Mouse (Mus musculus): Measurements from ENCODE around the gene Shank2. TPM values are rescaled to one million over a fixed set of nuclear protein-coding genes. Genes with fewer than 3 reads are reported as not detected.

The Shank2 gene
- polyA plus RNA-seq, 1 experiment from 2014 or later: 0.92 TPM

DNA sequence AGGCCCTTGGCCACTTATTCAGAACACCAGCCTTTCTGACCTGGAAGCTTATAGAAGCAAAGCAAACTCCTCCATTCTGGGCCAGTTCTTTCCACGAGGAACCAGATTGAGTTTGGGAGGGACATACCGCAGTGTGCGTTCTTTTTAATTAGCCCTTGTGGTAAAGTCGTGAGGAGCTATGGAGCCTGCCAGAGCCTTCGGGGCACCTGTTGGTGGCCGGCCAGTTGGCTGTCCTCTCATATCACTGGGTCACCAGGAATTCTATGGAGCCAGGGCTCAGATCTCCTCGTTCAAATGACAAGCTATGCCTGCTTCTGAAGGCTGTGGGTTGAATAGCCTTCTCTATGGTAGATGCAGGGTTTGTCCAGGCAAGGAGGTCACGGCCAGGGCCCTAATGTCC lies 156.2 kb downstream of the Shank2 start:
- Histone ChIP-seq H3K27me3 (ENCODE audit: insufficient read depth, low read length) (no peaks in the 10 kb centered on the region), H3K36me3 (replicated peaks; ENCODE audit: insufficient read depth, low read length) (no peaks in the 10 kb centered on the region; the same call in 1 of the 2 replicates), H3K4me2 (ENCODE audit: low read depth, low read length) (no peak overlapping the region), H3K9me3 (ENCODE audit: low read length) (no peaks in the 10 kb centered on the region), H3K9ac (replicated peaks) (no peak overlapping the region), H3K4me3 (ENCODE audit: low read depth, low read length) (no peak overlapping the region), H3K27ac (ENCODE audit: low read depth) (no peak overlapping the region), H3K4me1 (ENCODE audit: insufficient read depth) (no peaks in the 10 kb centered on the region)
- no peak for DNase-seq
- TF ChIP-seq CTCF (IDR thresholded peaks at IDR 0.05; ENCODE audit: low read depth): no peak
- no peak for TF ChIP-seq EP300 (IDR thresholded peaks at IDR 0.05; ENCODE audit: low read depth)
- 80% methylated on average over 8 of the region's 8 CpGs for WGBS (ENCODE audit: insufficient replicate concordance)
- no peak for ATAC-seq

DNA sequence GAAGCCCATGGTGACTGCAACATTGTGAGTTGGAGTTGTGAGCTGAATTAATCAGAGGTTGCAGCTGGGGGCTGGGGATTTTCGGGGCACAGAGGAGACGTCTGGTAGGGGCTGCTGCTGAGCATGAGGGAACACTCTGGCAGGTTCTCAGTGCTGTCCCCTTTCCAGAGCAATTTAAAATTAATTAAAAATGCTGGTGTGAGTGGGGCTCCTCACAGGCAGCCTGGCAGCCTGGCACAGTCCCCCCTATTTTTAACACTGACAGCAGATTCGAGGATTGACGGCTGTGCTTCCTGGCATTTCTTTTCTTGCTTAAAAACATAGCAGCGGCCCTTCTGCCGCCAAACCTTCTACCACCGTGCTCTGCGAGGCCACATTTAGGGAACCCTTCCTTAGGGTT lies 157.8 kb downstream of the Shank2 start:
- H3K4me3 ChIP-seq (ENCODE audit: low read depth, low read length): no peak overlapping the region
- no peak overlapping the region for H3K27ac ChIP-seq (ENCODE audit: low read depth)
- no peak overlapping the region for H3K9ac ChIP-seq (replicated peaks)
- DNase-seq (no peak), ATAC-seq (no peak)
- H3K9me3 ChIP-seq (ENCODE audit: low read length): no peaks in the 10 kb centered on the region
- WGBS (ENCODE audit: insufficient replicate concordance): 79% methylated on average over 8 of the region's 8 CpGs
- no peaks in the 10 kb centered on the region; the same call in 1 of the 2 replicates for H3K36me3 ChIP-seq (replicated peaks; ENCODE audit: insufficient read depth, low read length)
- no peaks in the 10 kb centered on the region for H3K27me3 ChIP-seq (ENCODE audit: insufficient read depth, low read length)
- no peak overlapping the region for H3K4me2 ChIP-seq (ENCODE audit: low read depth, low read length)
- no peaks in the 10 kb centered on the region for H3K4me1 ChIP-seq (ENCODE audit: insufficient read depth)
- TF ChIP-seq CTCF (IDR thresholded peaks at IDR 0.05; ENCODE audit: low read depth) (no peak), EP300 (IDR thresholded peaks at IDR 0.05; ENCODE audit: low read depth) (no peak)

DNA sequence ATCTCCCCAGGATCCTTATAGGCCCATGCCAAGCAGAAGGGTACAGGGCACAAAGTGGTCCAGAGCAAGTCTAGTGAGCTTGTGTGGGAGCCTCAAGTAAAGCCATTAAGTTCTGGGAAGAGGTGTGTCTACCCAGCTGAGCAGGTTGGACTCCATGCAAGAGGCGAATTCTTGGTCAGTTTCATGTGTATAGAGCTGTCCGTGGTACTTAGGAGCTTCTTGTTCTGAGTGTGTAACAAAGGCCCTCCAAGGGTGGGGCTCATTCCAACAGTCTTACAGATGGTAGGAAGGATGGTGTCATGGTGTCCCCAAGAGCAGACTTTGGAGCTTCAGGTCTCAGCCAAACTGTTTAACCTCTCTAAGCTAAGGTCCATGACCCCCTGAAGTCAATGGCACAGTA lies 158.3 kb downstream of the Shank2 start:
- 52% methylated on average over 2 of the region's 2 CpGs for WGBS (ENCODE audit: insufficient replicate concordance)
- no peak overlapping the region for H3K4me2 ChIP-seq (ENCODE audit: low read depth, low read length)
- ATAC-seq (no peak), DNase-seq (no peak)
- H3K36me3 ChIP-seq (replicated peaks; ENCODE audit: insufficient read depth, low read length): no peaks in the 10 kb centered on the region; the same call in 1 of the 2 replicates
- H3K4me3 ChIP-seq (ENCODE audit: low read depth, low read length): no peak overlapping the region
- no peak overlapping the region for H3K9ac ChIP-seq (replicated peaks)
- no peak for TF ChIP-seq CTCF (IDR thresholded peaks at IDR 0.05; ENCODE audit: low read depth)
- no peak for TF ChIP-seq EP300 (IDR thresholded peaks at IDR 0.05; ENCODE audit: low read depth)
- H3K4me1 ChIP-seq (ENCODE audit: insufficient read depth): no peaks in the 10 kb centered on the region
- no peak overlapping the region for H3K27ac ChIP-seq (ENCODE audit: low read depth)
- H3K27me3 ChIP-seq (ENCODE audit: insufficient read depth, low read length): no peaks in the 10 kb centered on the region
- H3K9me3 ChIP-seq (ENCODE audit: low read length): no peaks in the 10 kb centered on the region

DNA sequence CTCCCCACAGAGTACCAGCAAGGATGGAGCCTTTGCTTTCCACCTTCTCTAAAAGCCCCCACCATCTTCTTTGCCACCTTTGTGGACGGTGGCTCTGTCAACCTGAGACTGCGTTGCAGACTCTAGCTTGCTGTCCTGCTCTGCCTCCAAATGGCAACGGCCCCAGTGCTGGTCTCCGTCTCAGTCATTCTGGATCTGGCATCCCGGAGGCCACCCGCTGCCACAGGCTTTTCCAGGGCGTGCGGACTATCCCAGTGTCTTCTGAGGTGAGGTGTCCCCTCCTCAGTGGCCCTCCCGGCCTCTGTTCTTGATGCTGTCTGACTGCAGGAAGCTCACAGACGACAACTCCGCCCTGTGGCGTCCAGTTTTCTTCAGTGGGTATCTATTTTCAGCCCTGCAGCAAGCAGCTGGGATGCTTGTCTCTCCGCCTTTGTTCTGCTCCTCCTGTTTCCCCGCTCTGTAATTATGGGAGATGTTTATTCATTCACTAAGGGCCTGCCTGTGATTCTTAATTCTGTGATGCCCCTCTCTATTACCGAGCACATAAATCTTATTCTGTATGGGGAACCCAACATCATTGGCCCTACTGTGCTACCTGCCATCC lies 159.0 kb downstream of the Shank2 start:
- H3K9me3 ChIP-seq (ENCODE audit: low read length): no peaks in the 10 kb centered on the region
- no peaks in the 10 kb centered on the region for H3K27me3 ChIP-seq (ENCODE audit: insufficient read depth, low read length)
- no peak overlapping the region for H3K4me2 ChIP-seq (ENCODE audit: low read depth, low read length)
- 82% methylated on average over 15 of the region's 15 CpGs for WGBS (ENCODE audit: insufficient replicate concordance)
- ATAC-seq (no peak), DNase-seq (no peak)
- no peak overlapping the region for H3K9ac ChIP-seq (replicated peaks)
- H3K27ac ChIP-seq (ENCODE audit: low read depth): no peak overlapping the region
- TF ChIP-seq CTCF (IDR thresholded peaks at IDR 0.05; ENCODE audit: low read depth) (no peak), EP300 (IDR thresholded peaks at IDR 0.05; ENCODE audit: low read depth) (no peak)
- H3K36me3 ChIP-seq (replicated peaks; ENCODE audit: insufficient read depth, low read length): no peaks in the 10 kb centered on the region; the same call in 1 of the 2 replicates
- H3K4me1 ChIP-seq (ENCODE audit: insufficient read depth): no peaks in the 10 kb centered on the region
- no peak overlapping the region for H3K4me3 ChIP-seq (ENCODE audit: low read depth, low read length)

DNA sequence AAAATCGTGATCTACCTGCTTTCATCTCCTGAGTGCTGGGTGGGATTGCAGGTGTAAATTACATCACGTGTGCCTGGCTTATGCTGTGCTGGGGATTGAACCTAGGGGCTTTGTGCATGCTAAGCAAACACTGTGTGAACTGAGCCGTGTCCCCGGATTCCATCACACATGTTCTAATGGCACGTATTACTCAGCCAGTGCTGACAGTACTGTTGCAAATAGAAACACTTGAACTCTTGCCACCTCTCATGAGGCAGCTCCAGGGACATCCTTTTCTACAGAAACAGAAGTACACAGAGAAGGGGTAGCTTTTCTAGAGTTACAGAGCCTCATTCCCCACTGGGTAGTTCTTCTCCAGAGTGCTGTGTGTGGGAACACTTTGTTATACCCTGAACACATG lies 168.5 kb downstream of the Shank2 start:
- no peaks in the 10 kb centered on the region for H3K27me3 ChIP-seq (ENCODE audit: insufficient read depth, low read length)
- no peak for ATAC-seq
- WGBS (ENCODE audit: insufficient replicate concordance): 78% methylated on average over 5 of the region's 5 CpGs
- no peak for DNase-seq
- no peak overlapping the region for H3K9ac ChIP-seq (replicated peaks)
- no peak overlapping the region for H3K4me3 ChIP-seq (ENCODE audit: low read depth, low read length)
- no peaks in the 10 kb centered on the region for H3K36me3 ChIP-seq (replicated peaks; ENCODE audit: insufficient read depth, low read length)
- H3K4me1 ChIP-seq (ENCODE audit: insufficient read depth): no peaks in the 10 kb centered on the region
- no peaks in the 10 kb centered on the region for H3K9me3 ChIP-seq (ENCODE audit: low read length)
- H3K4me2 ChIP-seq (ENCODE audit: low read depth, low read length): no peak overlapping the region
- no peak overlapping the region for H3K27ac ChIP-seq (ENCODE audit: low read depth)
- TF ChIP-seq CTCF (IDR thresholded peaks at IDR 0.05; ENCODE audit: low read depth) (no peak), EP300 (IDR thresholded peaks at IDR 0.05; ENCODE audit: low read depth) (no peak)

DNA sequence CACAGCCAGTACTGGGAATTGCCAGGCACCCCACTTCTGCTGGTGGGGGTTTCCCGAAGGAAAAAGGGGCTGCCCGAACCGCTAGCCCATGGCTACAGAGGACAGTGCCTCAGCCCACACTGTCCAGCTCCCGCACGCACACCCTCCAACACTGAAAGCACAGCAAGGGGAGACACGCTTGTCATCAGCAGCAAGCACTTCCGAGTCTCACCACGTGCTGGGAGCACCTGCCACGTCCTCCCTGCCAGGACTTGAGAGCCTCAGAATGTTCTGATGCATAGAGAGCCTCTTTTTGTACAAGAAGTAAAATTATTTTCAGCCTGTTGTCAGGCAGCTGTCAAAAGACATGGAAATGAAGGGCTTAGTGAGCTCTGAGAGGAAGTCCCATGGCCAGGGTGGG lies 169.0 kb downstream of the Shank2 start:
- no peak overlapping the region for H3K9ac ChIP-seq (replicated peaks)
- H3K36me3 ChIP-seq (replicated peaks; ENCODE audit: insufficient read depth, low read length): no peaks in the 10 kb centered on the region
- no peaks in the 10 kb centered on the region for H3K4me1 ChIP-seq (ENCODE audit: insufficient read depth)
- ATAC-seq (no peak), DNase-seq (no peak)
- no peak overlapping the region for H3K4me2 ChIP-seq (ENCODE audit: low read depth, low read length)
- 81% methylated on average over 9 of the region's 9 CpGs for WGBS (ENCODE audit: insufficient replicate concordance)
- H3K4me3 ChIP-seq (ENCODE audit: low read depth, low read length): no peak overlapping the region
- 0 out of 2 replicates have a peak, but pooled peaks cover 4% of the 10 kb centered on the region for H3K27me3 ChIP-seq (ENCODE audit: insufficient read depth, low read length)
- TF ChIP-seq EP300 (IDR thresholded peaks at IDR 0.05; ENCODE audit: low read depth) (no peak), CTCF (IDR thresholded peaks at IDR 0.05; ENCODE audit: low read depth) (no peak)
- no peaks in the 10 kb centered on the region for H3K9me3 ChIP-seq (ENCODE audit: low read length)
- H3K27ac ChIP-seq (ENCODE audit: low read depth): no peak overlapping the region

All from liver, postnatal 0 days (tissue).